ENCODE assay signal across 19 mouse cellular contexts in the genomic region with DNA sequence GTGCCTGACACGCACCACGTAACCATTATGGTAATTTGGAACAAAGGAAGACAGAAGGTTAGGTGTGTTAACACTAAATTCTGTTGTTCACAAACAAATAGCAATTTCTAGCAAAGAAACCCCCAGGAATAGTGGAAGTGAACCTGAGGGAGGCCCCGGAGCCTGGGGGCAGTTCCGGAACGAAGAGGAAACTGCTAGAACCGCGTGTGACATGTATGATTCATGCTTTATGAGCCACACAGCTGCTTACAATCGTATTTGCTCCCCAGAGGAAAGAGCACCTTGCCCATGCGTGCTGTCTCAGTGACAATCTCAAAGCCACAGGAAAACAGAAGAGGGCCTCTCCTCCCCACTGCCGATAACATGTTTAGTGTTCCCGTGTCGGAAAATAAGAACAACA. TPM values are rescaled to one million over a fixed set of nuclear protein-coding genes. Genes with fewer than 3 reads are reported as not detected.
DNase-seq lines count a peak whose midpoint lies in the region; ATAC-seq lines count a peak whose summit lies in the region.
"Had no signal": no experiment of that assay in that cellular context is flagged by ENCODE, and none has a peak within 500 bp of the region (broad histone marks: within the 10 kb centered on the region; RNA-seq: fewer than 3 reads in every experiment).

No protein-coding gene starts in this region.

- intact Hi-C loops in left cerebral cortex, postnatal 36 days (cut with DNase I), result no loop called here

- peak; percentile 74 to 81 for DNase-seq in B cell, adult 2 months
- peak; percentile 7 for DNase-seq in CD4-positive helper T cell, adult 2 months (ENCODE audit: low read depth, low spot score)
- DNase-seq in naive thymus-derived CD4-positive, alpha-beta T cell, adult 2 months (ENCODE audit: low read depth), result peak; percentile 18
- DNase-seq in heart, postnatal 4 days, result no peak
- no peak for DNase-seq in left cerebral cortex, adult 9 months (ENCODE audit: low spot score in 2 of 2)
- no peak for DNase-seq in Muller cell, postnatal 12 days (ENCODE audit: inconsistent ontology term)
- DNase-seq in left cerebral cortex, postnatal 36 days (ENCODE audit: low spot score in 2 of 2), result no peak
- DNase-seq: adrenal gland, postnatal 36 days; cerebellum, adult 9-11 months; gastrocnemius, postnatal 36 days; kidney, adult 8-10 months; liver, embryonic 13.5 days; right cerebral cortex, postnatal 25 days; thymus, adult 18-20 months had no signal

- ATAC-seq in hematopoietic stem cell, adult 5-6 weeks (replicated peaks in 1 of 2; ENCODE audit: insufficient read depth in 1 of 2, low FRiP score in 2 of 2, low TSS enrichment in 1 of 2, low read depth in 1 of 2, poor library complexity in 2 of 2, severe bottlenecking in 2 of 2), result peak; percentile 70 to 72
- ATAC-seq: CD4-positive, CD25-positive, alpha-beta regulatory T cell, adult 4 months; forebrain, embryonic 14.5 days; inflammation-experienced regulatory T-cells, adult 6 months; lung, postnatal 0 days had no signal

RNA-seq across cellular contexts. Expression of a gene that starts 3.6 kb away (rescaled TPM):
- 104 and 119 TPM in 2 replicates for total RNA-seq in hematopoietic stem cell, adult 5-6 weeks (2017)
- total RNA-seq in heart, postnatal 4 days (2021), result 10 to 100 TPM; 18.7 to 26.8 TPM
- 10 to 100 TPM; 43.9 to 48.7 TPM for total RNA-seq in left cerebral cortex, postnatal 36 days (2021)

RNA-seq across cellular contexts. Expression of a gene that starts 43.1 kb away (rescaled TPM):
- 72.7 and 101 TPM in 2 replicates for total RNA-seq in hematopoietic stem cell, adult 5-6 weeks (2017)
- 10 to 100 TPM; 32.3 to 38.0 TPM for total RNA-seq in heart, postnatal 4 days (2021)
- 10 to 100 TPM; 69.8 to 70.9 TPM for total RNA-seq in left cerebral cortex, postnatal 36 days (2021)

RNA-seq across cellular contexts. Expression of a gene that starts 58.4 kb away (rescaled TPM):
- 1.3 TPM in 1 of 2 replicates, not detected in the other for total RNA-seq in hematopoietic stem cell, adult 5-6 weeks (2017)
- not detected for total RNA-seq in heart, postnatal 4 days (2021)
- under 1 TPM; 0.27 to 0.47 TPM for total RNA-seq in left cerebral cortex, postnatal 36 days (2021)
- total RNA-seq: adrenal gland, postnatal 36 days; gastrocnemius, postnatal 36 days had no signal

Comparison
In these comparisons a context has a peak if more than half of its experiments do, and no peak if none do; other contexts are left out.
1. DNase-seq: peak in B cell, adult 2 months (2 of 2), CD4-positive helper T cell, adult 2 months (single experiment) and naive thymus-derived CD4-positive, alpha-beta T cell, adult 2 months (single experiment); none in heart, postnatal 4 days (single experiment), left cerebral cortex, adult 9 months (0 of 2), Muller cell, postnatal 12 days (single experiment) and left cerebral cortex, postnatal 36 days (0 of 2).